Mouse (Mus musculus): ENCODE measurements around the gene Irgm1. TPM values are rescaled to one million over a fixed set of nuclear protein-coding genes. Genes with fewer than 3 reads are reported as not detected.
A peak's percentile ranks its signal among the peaks of the same experiment; 100 is the strongest.
"Not testable (repeated sequence)": the region's sequence is repeated elsewhere in the genome, so short reads cannot be mapped to it uniquely, and the experiment has no call there.

Gene Irgm1
- polyA plus RNA-seq, 1 experiment from 2014 or later: 16.2 TPM

GRCm38 (mm10) chr11:48876680-48877079, 5.2 kb upstream of the Irgm1 start:
- ATAC-seq (replicated peaks; ENCODE audit: low FRiP score, low TSS enrichment, low read depth) (no peak), DNase-seq (ENCODE audit: low spot score) (no peak)
- H3K27me3 ChIP-seq (replicated peaks; ENCODE audit: control insufficient read depth, insufficient read depth, low read length): no peaks in the 10 kb centered on the region
- no peaks in the 10 kb centered on the region for H3K9me3 ChIP-seq (ENCODE audit: control insufficient read depth, low read length)
- 100% methylated on average over 1 of the region's 1 CpGs for WGBS
- no peak overlapping the region for H3K9ac ChIP-seq (ENCODE audit: low read length)
- H3K4me1 ChIP-seq (replicated peaks; ENCODE audit: control insufficient read depth, insufficient read depth, low read length): peaks cover 12% of the 10 kb centered on the region
- no peak overlapping the region for H3K4me2 ChIP-seq (ENCODE audit: low read length)
- no peaks in the 10 kb centered on the region for H3K36me3 ChIP-seq (ENCODE audit: control insufficient read depth, insufficient read depth, low read length)
- no peak overlapping the region for H3K4me3 ChIP-seq (ENCODE audit: low read depth, low read length)
- H3K27ac ChIP-seq (ENCODE audit: low read depth): no peak overlapping the region

GRCm38 (mm10) chr11:48875343-48875837, 3.9 kb upstream of the Irgm1 start:
- 100% methylated on average over 1 of the region's 1 CpGs for WGBS
- not testable (repeated sequence) for ATAC-seq (replicated peaks; ENCODE audit: low FRiP score, low TSS enrichment, low read depth); H3K36me3 ChIP-seq (ENCODE audit: control insufficient read depth, insufficient read depth, low read length); H3K9ac ChIP-seq (ENCODE audit: low read length); H3K4me2 ChIP-seq (ENCODE audit: low read length); H3K27me3 ChIP-seq (replicated peaks; ENCODE audit: control insufficient read depth, insufficient read depth, low read length); DNase-seq (ENCODE audit: low spot score); H3K4me3 ChIP-seq (ENCODE audit: low read depth, low read length); H3K27ac ChIP-seq (ENCODE audit: low read depth); H3K9me3 ChIP-seq (ENCODE audit: control insufficient read depth, low read length)
- H3K4me1 ChIP-seq (replicated peaks; ENCODE audit: control insufficient read depth, insufficient read depth, low read length): peaks cover 13% of the 10 kb centered on the region

GRCm38 (mm10) chr11:48874465-48874864, 3.0 kb upstream of the Irgm1 start:
- 1% methylated on average over 4 of the region's 4 CpGs for WGBS
- peak; percentile 36; the same call in 1 of the 2 replicates for ATAC-seq (replicated peaks; ENCODE audit: low FRiP score, low TSS enrichment, low read depth)
- Histone ChIP-seq H3K27me3 (replicated peaks; ENCODE audit: control insufficient read depth, insufficient read depth, low read length) (no peaks in the 10 kb centered on the region), H3K4me1 (replicated peaks; ENCODE audit: control insufficient read depth, insufficient read depth, low read length) (peaks cover 22% of the 10 kb centered on the region), H3K36me3 (ENCODE audit: control insufficient read depth, insufficient read depth, low read length) (no peaks in the 10 kb centered on the region), H3K9me3 (ENCODE audit: control insufficient read depth, low read length) (no peaks in the 10 kb centered on the region), H3K4me2 (ENCODE audit: low read length) (no peak overlapping the region), H3K9ac (ENCODE audit: low read length) (no peak overlapping the region), H3K27ac (ENCODE audit: low read depth) (no peak overlapping the region), H3K4me3 (ENCODE audit: low read depth, low read length) (no peak overlapping the region)
- DNase-seq (ENCODE audit: low spot score): peak; percentile 78

GRCm38 (mm10) chr11:48873591-48874290, 2.3 kb upstream of the Irgm1 start:
- H3K36me3 ChIP-seq (ENCODE audit: control insufficient read depth, insufficient read depth, low read length): no peaks in the 10 kb centered on the region
- H3K9ac ChIP-seq (ENCODE audit: low read length): no peak overlapping the region
- DNase-seq (ENCODE audit: low spot score): no peak
- H3K9me3 ChIP-seq (ENCODE audit: control insufficient read depth, low read length): no peaks in the 10 kb centered on the region
- no peaks in the 10 kb centered on the region for H3K27me3 ChIP-seq (replicated peaks; ENCODE audit: control insufficient read depth, insufficient read depth, low read length)
- H3K27ac ChIP-seq (ENCODE audit: low read depth): peak overlapping the region; percentile 82
- no peak overlapping the region for H3K4me3 ChIP-seq (ENCODE audit: low read depth, low read length)
- peaks cover 29% of the 10 kb centered on the region for H3K4me1 ChIP-seq (replicated peaks; ENCODE audit: control insufficient read depth, insufficient read depth, low read length)
- peak; percentile 25; the same call in 1 of the 2 replicates for ATAC-seq (replicated peaks; ENCODE audit: low FRiP score, low TSS enrichment, low read depth)
- WGBS: 53% methylated on average over 10 of the region's 10 CpGs
- H3K4me2 ChIP-seq (ENCODE audit: low read length): peak overlapping the region; percentile 16; the same call in 1 of the 2 replicates

- peaks cover 31% of the 10 kb centered on the region for H3K4me1 ChIP-seq (replicated peaks; ENCODE audit: control insufficient read depth, insufficient read depth, low read length)
- H3K9me3 ChIP-seq (ENCODE audit: control insufficient read depth, low read length): no peaks in the 10 kb centered on the region
- no peaks in the 10 kb centered on the region for H3K27me3 ChIP-seq (replicated peaks; ENCODE audit: control insufficient read depth, insufficient read depth, low read length)
- no peaks in the 10 kb centered on the region for H3K36me3 ChIP-seq (ENCODE audit: control insufficient read depth, insufficient read depth, low read length)
- no peak overlapping the region for H3K9ac ChIP-seq (ENCODE audit: low read length)
- peak overlapping the region; percentile 73 for H3K4me2 ChIP-seq (ENCODE audit: low read length)
- H3K4me3 ChIP-seq (ENCODE audit: low read depth, low read length): no peak overlapping the region
- ATAC-seq (replicated peaks; ENCODE audit: low FRiP score, low TSS enrichment, low read depth) (peak; percentile 26), DNase-seq (ENCODE audit: low spot score) (no peak)
- 70% methylated on average over 7 of the region's 7 CpGs for WGBS
- peak overlapping the region; percentile 82 for H3K27ac ChIP-seq (ENCODE audit: low read depth)
These were observed 1.3 kb upstream of the Irgm1 start for GRCm38 (mm10) chr11:48872695-48873300.

- Histone ChIP-seq H3K27me3 (replicated peaks; ENCODE audit: control insufficient read depth, insufficient read depth, low read length) (no peaks in the 10 kb centered on the region), H3K4me2 (ENCODE audit: low read length) (peak overlapping the region; percentile 73), H3K9ac (ENCODE audit: low read length) (peak overlapping the region; percentile 66), H3K27ac (ENCODE audit: low read depth) (peak overlapping the region; percentile 82), H3K36me3 (ENCODE audit: control insufficient read depth, insufficient read depth, low read length) (no peaks in the 10 kb centered on the region), H3K9me3 (ENCODE audit: control insufficient read depth, low read length) (no peaks in the 10 kb centered on the region), H3K4me1 (replicated peaks; ENCODE audit: control insufficient read depth, insufficient read depth, low read length) (peaks cover 31% of the 10 kb centered on the region), H3K4me3 (ENCODE audit: low read depth, low read length) (peak overlapping the region; percentile 49)
- DNase-seq (ENCODE audit: low spot score): no peak
- 13% methylated on average over 17 of the region's 17 CpGs for WGBS
- no peak for ATAC-seq (replicated peaks; ENCODE audit: low FRiP score, low TSS enrichment, low read depth)
These were observed 496 bp upstream of the Irgm1 start for GRCm38 (mm10) chr11:48871817-48872541.

GRCm38 (mm10) chr11:48870781-48871180, 702 bp downstream of the Irgm1 start:
- Histone ChIP-seq H3K4me3 (ENCODE audit: low read depth, low read length) (peak overlapping the region; percentile 49), H3K27ac (ENCODE audit: low read depth) (peak overlapping the region; percentile 82), H3K4me1 (replicated peaks; ENCODE audit: control insufficient read depth, insufficient read depth, low read length) (peaks cover 31% of the 10 kb centered on the region), H3K9ac (ENCODE audit: low read length) (peak overlapping the region; percentile 66), H3K4me2 (ENCODE audit: low read length) (peak overlapping the region; percentile 73), H3K9me3 (ENCODE audit: control insufficient read depth, low read length) (no peaks in the 10 kb centered on the region), H3K27me3 (replicated peaks; ENCODE audit: control insufficient read depth, insufficient read depth, low read length) (no peaks in the 10 kb centered on the region), H3K36me3 (ENCODE audit: control insufficient read depth, insufficient read depth, low read length) (peaks cover 9% of the 10 kb centered on the region; the same call in 1 of the 2 replicates)
- WGBS: 24% methylated on average over 7 of the region's 7 CpGs
- no peak for ATAC-seq (replicated peaks; ENCODE audit: low FRiP score, low TSS enrichment, low read depth)
- DNase-seq (ENCODE audit: low spot score): no peak

GRCm38 (mm10) chr11:48869380-48870110, 1.9 kb downstream of the Irgm1 start:
- peak overlapping the region; percentile 73 for H3K4me2 ChIP-seq (ENCODE audit: low read length)
- peaks cover 31% of the 10 kb centered on the region for H3K4me1 ChIP-seq (replicated peaks; ENCODE audit: control insufficient read depth, insufficient read depth, low read length)
- peak overlapping the region; percentile 27; the same call in 1 of the 2 replicates for H3K9ac ChIP-seq (ENCODE audit: low read length)
- ATAC-seq (replicated peaks; ENCODE audit: low FRiP score, low TSS enrichment, low read depth): no peak; the same call in 1 of the 2 replicates
- H3K36me3 ChIP-seq (ENCODE audit: control insufficient read depth, insufficient read depth, low read length): peaks cover 16% of the 10 kb centered on the region; the same call in 1 of the 2 replicates
- no peak for DNase-seq (ENCODE audit: low spot score)
- H3K27me3 ChIP-seq (replicated peaks; ENCODE audit: control insufficient read depth, insufficient read depth, low read length): no peaks in the 10 kb centered on the region
- H3K27ac ChIP-seq (ENCODE audit: low read depth): peak overlapping the region; percentile 54; the same call in 1 of the 2 replicates
- WGBS: 42% methylated on average over 7 of the region's 7 CpGs
- no peaks in the 10 kb centered on the region for H3K9me3 ChIP-seq (ENCODE audit: control insufficient read depth, low read length)
- peak overlapping the region; percentile 49 for H3K4me3 ChIP-seq (ENCODE audit: low read depth, low read length)

Data from intestine, embryonic 14.5 days (tissue).